Mouse (Mus musculus): ENCODE measurements around the gene Snrpd3.
A peak's percentile ranks its signal among the peaks of the same experiment; 100 is the strongest.
"Not testable (repeated sequence)": the region's sequence is repeated elsewhere in the genome, so short reads cannot be mapped to it uniquely, and the experiment has no call there.

Gene Snrpd3

DNA sequence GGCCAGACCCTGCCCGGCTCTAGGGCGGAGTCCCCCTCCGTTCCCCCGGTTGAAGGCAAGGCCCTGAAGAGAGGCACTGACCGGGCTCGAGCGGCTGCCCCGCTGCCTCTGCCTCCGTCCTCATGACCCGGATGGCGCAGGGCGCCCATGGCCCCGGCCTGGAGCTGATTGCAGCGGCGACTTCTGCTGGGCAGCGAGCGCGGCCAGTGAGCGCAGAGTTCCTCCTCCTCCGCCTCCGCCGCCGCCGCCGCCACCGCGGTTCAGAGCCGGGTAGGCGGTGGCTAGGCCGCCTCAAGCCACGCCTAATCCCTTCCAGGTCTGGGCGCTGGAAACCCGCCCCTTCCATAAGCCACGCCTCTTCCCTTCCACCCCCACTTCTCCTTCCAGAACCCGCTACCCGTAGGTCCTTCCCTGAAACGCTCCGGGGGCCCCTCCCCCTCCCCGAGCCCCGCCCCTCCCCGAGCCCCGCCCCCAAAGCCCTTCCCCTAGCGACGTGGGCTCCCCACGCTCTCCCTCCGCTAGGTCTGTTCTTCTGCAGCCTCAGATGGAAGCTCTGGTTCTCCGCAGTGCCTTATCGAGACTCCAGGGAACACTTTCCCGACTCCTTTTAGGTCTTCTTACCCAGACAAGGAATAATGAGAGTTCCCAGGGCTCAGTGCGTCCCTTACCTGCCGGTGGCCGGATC, at the start of gene Snrpd3:
Gene Snrpd3, plus strand, starts transcription at position 479 of the 685 bp plus-strand sequence.
- peak; percentile 91 for DNase-seq (ENCODE audit: extremely low read depth, insufficient read length, low spot score)

DNA sequence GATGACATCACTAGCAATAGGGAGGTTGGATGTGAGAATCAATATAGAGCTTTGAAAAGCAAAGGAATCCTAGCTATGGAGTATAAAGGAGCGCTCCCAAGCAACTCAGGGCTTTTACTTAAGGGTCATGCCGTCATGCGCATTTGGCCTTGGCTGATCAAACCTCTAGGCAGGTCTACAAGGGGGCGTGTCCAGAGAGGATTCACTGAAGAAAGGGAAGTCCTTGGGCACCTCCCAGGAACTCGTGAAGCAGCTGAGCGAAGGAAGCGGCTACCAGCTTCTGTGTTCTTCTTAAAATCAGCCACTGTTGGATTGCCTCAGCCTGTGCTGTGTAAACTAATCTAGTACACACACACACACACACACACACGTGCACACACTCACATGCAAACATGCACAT, 43.9 kb upstream of the Snrpd3 start:
- DNase-seq (ENCODE audit: extremely low read depth, insufficient read length, low spot score), result no peak

DNA sequence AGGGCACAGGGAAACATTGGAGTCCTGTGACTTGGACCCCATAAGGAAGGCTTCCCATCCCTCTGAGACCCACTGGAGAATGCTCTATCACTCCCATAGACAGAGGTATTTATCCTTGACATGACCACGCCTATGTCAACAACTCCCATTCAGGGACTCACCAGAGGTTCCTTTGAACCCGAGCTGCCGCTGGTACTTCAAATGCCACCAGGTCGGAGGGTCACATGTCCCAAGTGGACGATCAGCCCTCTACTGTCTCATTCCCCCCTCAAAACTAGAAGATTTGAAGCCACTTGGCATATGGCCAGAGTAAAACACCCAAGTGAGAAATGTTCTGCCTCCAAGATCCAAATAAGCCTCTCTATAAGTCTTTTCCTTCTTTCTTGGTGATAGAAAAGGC, 42.8 kb upstream of the Snrpd3 start:
- no peak for DNase-seq (ENCODE audit: extremely low read depth, insufficient read length, low spot score)

DNA sequence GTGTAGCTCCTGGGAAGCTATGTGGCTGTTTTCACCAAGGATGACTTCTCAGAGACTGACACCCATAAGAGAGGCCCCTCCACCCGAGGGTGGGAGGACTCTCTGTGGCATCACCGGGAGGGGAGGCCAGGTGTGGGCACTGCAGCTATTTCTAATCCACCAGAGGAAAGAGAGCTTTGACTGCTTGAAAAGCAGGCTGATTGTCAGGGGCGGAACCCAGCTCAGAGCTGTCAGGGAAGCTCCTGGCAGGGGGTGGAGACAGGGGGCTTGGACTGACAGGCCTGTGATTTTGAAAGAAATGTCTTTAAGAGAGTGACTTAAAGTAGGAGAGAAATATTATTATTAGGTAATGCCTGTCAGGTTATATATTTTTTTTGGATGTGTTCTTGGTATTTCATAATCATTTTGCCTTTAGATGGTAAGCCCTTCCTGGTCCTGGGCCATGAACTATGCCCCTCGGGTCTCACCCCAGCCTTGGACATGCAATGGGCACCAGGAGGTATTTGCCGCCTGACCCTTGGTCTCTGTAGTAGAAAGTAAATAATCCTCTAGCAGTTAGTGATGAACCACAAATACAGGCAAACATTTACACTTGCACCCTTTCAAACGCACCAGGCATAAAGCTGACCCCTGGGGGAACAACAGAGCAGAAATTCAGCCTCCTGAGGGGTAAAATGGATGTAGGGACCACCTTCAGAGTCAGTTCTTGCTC, 42.1 kb upstream of the Snrpd3 start:
- not testable (repeated sequence) for DNase-seq (ENCODE audit: extremely low read depth, insufficient read length, low spot score)

DNA sequence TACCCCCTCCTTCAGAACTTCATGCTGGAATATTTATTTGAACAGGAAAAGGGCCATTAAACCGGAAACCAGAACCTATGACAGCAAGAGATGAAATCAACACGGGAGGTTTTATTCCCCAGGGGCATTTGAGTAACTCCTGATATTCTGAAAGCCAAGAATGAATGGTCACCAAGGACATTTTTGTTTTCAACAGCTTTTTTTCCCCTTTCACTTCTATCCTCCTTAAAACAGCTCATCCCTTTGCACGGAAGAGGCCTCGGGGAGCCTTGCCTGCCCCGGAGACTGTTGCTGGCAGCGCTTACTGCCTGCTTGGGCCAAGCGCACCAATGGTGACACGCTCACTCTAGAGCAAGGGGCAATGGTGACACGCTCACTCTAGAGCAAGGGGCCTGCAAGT, 40.3 kb upstream of the Snrpd3 start:
- peak; percentile 22 for DNase-seq (ENCODE audit: extremely low read depth, insufficient read length, low spot score)

DNA sequence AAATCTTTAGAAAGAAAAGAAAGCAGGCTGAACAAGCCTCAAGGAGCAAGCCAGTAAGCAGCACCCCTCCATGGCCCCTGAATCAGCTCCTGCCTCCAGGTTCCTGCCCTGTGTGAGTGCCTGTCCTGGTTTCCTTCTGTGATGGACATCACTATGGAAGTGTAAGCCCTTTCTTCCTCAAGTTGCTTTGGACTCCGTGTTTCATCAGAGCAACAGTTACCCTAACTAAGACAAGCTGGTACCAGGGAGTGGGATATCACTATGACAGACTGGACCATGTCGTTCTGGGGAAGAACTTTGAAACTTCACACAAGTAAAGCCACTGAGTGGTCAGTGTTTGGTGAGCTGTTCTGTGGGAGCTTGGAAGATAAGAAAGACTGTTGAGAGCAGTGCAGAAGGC, 37.4 kb upstream of the Snrpd3 start:
- DNase-seq (ENCODE audit: extremely low read depth, insufficient read length, low spot score), result no peak

DNA sequence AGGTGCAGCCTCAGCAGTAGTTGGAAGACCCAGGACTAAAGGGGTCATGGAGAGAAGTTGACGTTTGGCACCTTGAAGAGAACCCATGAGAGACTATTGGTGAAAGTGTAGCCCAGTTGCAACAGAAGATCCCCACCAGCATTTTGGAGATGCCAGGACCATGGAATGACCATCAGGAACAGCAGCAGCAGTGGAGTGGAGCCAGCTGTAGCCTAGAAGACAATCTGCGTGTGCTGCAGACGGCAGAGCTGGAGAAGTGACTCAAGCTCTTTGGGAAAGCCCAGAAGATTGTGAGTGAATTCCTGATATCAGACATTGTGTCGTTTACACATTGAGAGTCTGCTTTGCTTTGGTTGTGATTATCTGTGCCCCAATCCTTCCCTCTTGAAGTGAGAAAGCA, 35.6 kb upstream of the Snrpd3 start:
- no peak for DNase-seq (ENCODE audit: extremely low read depth, insufficient read length, low spot score)

DNA sequence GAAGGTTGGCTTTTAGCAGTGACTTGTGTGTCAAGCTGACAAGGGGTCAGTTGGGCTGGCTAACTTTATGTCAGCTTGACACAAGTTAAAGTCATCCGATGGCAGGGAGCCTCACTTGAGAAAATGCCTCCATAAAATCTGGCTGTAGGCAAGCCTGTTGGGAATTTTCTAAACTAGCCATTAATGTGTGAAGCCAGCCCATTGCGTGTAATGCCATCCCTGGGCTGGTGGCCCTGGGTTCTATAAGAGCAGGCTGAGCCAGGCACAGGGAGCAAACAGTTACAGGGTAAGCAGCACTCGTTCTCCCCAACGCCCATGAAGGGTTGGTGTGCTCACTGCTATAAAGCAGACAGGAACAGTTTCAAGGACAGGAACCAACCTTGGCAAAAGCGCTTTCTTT, 35.1 kb upstream of the Snrpd3 start:
- no peak for DNase-seq (ENCODE audit: extremely low read depth, insufficient read length, low spot score)

DNA sequence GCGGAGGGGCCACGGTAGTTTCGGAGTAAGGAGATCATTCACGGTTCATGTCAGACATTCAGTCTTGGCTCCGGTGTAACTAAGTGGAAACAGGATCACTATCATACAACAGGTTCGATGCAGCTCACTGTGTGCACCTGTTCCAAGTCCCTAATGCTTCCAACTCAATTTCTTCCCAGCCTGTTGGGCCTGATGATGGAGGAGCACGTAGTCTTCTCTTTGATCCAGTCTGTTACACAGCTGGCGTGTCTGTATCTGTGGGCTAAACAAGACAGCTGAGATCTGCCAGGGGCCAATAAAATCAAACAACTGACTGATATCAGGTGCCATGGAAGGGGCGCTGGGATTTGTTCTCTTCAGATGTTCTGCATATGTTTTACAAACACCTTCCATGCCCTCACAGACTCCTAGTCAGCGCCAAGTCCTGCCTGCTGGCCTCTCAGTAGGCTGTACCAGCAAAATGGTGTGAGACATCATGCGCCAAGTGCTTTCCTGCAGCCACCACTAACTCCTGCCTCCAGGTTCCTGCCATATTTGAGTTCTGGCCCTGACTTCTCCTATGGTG, 34.4 kb upstream of the Snrpd3 start:
- no peak for DNase-seq (ENCODE audit: extremely low read depth, insufficient read length, low spot score)

DNA sequence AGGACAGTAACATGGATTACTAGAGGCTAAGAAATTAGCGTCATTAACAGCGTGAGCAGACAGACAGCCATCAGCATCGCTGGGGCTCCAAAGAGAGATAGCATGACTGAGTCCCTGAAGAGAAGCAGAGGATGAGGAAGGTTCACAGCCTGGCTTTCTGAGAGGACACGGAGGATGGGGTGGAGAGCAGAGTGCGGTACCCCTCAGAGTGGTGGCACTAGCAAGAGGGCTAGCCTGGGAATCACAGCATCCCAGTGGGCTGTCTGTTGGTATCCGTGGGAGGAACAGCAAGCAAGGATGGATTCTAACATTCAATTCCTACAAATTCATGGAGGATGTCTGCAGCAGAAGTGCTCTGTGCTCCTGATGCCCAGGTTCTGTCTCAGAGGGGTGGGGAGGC, 33.3 kb upstream of the Snrpd3 start:
- no peak for DNase-seq (ENCODE audit: extremely low read depth, insufficient read length, low spot score)

DNA sequence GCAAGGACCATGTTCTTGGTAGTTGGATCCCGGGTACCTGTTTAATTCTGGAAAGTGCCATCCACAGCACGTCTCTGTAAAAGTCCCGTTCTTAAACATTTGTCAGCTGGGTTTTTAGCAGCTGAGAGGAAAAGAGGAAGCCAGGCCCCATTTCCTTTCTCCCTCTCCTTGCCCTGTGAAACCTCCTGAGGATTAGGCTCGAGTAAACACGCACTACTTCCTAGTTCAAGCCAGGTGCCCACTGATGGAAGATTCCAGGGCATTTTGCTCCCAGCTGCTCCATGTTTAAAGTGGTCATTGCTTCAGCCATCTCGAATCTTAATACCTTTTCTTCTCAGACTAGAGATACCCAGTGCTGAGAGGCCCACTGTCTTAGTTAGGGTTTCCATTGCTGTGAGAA, 32.6 kb upstream of the Snrpd3 start:
- DNase-seq (ENCODE audit: extremely low read depth, insufficient read length, low spot score), result no peak

DNA sequence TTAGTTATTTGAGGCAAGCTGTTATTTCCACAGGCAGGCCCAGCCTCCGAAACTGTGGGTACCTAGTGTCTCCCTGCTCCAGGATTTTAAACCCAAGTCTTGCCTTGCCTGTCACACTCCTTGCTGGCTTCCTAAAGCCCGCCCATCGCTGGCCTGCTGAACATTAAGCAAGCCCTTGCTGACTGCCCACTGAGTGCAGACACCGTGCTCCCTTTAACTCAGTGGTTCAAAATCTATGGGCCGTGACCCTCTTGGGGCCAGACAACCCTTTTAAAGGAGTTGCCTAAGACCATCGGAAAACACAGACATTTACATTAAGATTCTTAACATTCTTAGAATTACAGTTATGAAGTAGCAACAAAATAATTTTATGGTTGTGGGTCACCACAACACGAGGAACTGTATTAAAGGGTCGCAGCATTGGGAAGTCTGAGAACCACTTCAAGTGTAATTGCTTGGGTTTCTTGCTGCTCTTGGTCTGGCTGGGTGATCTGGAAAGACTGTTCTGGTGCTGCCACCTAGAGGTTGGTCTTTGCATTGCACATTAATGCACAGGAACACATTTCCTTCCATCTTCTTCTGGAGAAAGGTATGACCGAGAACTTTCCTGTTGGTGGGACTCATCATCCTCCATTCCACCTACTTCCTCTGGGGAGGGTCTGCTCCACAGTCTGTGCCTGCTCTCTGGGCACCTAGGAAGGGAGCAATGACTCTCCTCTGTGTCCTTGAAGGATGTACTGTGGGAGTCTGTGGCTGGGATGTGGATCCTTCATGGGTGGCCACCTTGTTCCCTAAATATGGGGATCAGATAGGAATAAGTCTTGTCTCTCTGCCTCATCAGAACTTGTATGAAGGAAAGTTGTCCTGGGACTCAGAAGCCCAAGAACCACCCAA, 31.0 kb upstream of the Snrpd3 start:
- peak; percentile 32 for DNase-seq (ENCODE audit: extremely low read depth, insufficient read length, low spot score)

DNA sequence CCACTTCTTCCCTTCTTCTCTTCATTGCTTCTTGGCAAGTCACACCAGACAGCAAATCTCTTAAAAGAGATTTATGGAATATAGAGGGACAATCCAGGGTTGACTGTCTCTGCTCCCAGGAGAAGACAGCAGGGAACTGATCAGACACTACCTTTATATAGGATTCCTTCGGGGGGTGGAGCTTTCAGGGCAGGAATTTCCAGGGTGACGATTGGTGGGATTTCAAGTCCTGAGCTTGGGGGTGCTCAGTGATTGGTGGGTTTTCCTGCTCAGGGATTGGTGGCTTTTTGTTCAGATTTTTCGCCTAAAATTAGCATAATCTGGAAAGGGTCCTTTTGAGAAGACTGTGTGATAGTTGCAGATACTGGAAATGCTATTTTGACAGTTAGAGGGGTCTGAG, 30.2 kb upstream of the Snrpd3 start:
- DNase-seq (ENCODE audit: extremely low read depth, insufficient read length, low spot score), result no peak

DNA sequence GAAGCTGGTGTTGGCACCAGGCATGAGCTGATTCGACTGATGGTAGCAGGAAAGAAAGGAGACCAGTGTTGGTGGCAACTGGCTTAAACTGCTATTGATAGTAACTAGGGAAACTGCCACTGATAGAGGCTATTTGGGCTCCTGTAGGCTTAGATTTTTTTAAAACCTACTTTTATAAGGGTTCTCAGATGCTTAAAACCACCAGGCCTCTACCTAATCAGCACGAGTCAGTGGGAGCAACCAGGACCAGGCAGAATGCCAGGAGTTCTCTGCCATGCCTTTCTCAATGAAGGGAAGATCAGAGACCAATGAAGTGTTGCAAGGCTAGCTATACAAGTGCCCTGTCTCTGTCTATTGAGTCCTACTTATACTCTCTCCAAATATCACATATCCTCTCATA, 27.8 kb upstream of the Snrpd3 start:
- DNase-seq (ENCODE audit: extremely low read depth, insufficient read length, low spot score), result no peak

DNA sequence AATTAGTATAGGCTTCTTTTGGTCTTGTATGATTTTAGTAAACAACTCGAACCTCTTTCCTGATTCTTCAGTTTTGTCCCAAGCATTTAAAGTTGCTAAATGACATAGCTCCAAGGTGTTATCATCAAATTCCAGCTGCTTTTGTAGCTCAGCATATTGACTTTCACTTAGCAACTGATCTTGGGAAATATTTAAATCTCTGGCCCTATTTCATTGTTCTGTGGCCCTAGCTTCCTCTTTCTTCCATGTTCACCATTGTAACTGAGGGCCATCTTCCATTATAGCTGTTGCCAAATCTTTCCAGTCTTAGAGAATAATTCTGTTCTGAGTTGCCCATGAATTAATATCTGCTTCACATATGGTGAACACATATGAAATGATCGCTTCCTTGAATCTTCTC, 26.6 kb upstream of the Snrpd3 start:
- DNase-seq (ENCODE audit: extremely low read depth, insufficient read length, low spot score), result no peak

DNA sequence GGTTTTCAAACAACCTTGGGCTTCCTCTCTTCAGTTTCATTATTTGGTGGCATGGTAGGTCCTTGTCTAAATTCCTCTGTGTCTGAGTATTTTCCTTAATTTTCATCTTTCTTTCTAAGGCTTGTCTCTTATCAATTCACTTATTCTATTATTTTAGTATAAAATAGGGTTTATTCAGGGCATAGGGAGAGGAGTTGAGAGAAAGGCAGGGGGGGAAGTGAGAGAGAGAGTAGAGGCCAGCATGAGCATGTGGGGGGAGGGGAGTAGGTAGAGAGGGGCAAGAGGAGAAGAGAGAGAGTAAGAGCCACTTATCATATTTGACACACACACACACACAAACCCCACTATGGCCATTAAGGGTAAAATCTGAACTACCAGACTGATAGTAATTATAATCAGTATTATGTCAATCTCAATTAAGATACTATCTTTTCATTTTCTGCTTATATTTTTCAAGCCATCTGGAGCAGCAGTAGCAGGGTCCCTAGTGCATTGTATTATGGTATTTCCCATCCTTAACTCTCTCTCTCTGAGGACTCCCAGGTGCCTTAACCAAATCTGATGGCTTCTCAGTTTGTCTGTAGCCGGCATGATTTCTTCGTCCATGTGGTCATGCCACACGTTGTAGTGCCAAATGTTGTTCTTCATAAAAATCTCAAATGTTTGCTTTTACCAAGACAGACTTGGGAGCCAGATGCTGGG, 26.0 kb upstream of the Snrpd3 start:
- no peak for DNase-seq (ENCODE audit: extremely low read depth, insufficient read length, low spot score)

DNA sequence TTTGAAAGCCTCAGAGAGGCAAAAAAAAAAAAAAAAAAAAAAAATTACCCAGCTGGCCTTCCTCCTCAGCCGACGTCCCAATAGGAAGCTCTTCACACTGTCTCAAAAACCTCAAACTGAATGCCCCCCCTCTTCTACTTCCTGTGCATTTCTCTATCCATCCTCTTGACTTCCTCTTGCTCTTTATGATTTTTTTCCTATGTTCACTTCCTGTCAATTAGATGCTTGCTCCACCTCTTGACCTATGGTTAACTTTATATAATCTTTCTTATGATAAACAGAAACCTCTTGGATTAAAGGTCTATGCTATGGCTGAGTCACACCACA, 25.5 kb upstream of the Snrpd3 start:
- DNase-seq (ENCODE audit: extremely low read depth, insufficient read length, low spot score), result no peak

DNA sequence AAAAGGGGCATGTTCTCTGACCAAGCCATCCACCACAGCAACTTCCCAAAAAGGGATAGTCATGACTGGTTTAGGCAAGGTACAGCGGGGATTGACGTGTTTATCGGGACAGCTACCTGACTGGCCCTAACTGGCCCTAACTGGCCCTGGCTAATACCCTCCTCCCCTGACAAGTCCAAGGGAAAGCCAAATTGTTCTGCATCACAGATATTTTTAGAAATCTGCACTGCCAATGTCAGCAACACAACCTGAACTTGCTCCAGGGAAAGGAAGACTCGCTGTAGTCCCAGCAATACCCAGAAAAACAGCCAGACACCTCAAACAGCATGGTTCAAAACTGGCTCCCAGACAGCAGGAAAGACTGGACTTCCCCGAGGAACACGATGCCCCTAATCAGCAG, 22.0 kb upstream of the Snrpd3 start:
- DNase-seq (ENCODE audit: extremely low read depth, insufficient read length, low spot score), result no peak

DNA sequence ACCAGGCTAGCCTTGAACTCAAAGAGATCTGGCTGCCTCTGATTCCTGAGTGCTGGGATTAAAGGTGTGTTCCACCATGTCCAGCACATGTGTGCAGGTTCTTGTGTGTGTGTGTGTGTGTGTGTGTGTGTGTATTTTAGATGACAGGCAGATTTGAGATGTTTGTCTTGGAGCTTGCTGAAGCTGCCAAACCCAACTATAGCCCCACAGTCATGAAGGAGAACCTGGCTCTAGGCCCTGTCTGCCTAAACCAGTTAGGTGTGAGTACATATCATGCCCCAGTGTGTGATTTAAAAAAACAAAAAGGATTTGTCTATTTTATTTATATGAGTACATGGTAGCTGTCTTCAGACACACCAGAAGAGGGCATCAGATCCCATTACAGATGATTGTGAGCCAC, 21.4 kb upstream of the Snrpd3 start:
- DNase-seq (ENCODE audit: extremely low read depth, insufficient read length, low spot score), result no peak

DNA sequence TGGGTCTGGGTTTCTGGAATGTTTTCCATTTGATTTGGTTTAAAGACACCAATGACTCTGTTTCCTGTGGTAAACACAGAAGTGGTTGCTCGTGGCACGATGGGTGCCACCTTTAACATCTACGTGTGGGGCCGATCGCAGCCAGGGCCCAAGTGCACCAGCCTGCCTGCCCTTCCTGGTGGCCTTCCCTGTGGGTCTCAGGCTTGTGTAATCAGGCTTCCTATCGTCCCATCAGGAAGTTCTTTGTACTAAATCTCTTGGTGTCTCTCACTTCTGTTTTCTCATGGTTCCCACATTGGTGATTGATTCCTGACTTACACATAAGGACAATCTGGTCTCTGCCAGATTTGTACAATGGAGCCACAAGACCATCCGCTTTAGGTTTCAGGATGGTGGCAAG, 18.1 kb upstream of the Snrpd3 start:
- DNase-seq (ENCODE audit: extremely low read depth, insufficient read length, low spot score), result not testable (repeated sequence)

DNA sequence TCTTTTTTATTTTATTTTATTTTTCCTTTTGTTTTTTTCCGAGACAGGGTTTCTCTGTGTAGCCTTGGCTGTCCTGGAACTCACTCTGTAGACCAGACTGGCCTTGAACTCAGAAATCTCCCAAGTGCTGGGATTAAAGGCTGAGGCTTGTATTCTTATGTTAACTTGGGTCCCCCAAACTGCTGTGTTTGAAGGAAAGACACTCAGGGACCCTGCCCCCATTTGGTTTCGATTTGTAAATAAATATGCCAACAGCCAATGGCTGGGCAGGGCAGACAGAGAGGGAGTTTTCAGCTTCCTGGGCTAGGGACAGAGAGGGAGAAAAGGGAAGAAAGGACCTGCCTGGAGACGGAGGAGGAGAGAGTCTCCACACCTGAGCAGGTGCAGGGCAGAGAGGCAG, 17.6 kb upstream of the Snrpd3 start:
- DNase-seq (ENCODE audit: extremely low read depth, insufficient read length, low spot score), result no peak

Data from 3134 (cell line).